Mouse (Mus musculus) MEL (cell line): ENCODE measurements around the gene AC141477.1.

Experiments used
- CHD1 ChIP-seq: IDR thresholded peaks from 2 replicates; pipeline ENCODE4 v1.6.1; 2012; ENCODE audit warnings: low read depth, mild to moderate bottlenecking, inconsistent platforms, low read length, improper control_type of control experiment
- GATA1 ChIP-seq: IDR thresholded peaks from 2 replicates; pipeline ENCODE4 v1.6.1; 2011; ENCODE audit warnings: low read depth, low read length, improper control_type of control experiment
- KAT2A ChIP-seq: conservative IDR thresholded peaks from 2 replicates; pipeline ENCODE4 v1.6.1; 2012; ENCODE audit warnings: low read depth, low read length, improper control_type of control experiment, inconsistent platforms
- POLR2A ChIP-seq, 2 experiments: IDR thresholded peaks; 2 replicates each; pipeline ENCODE4 v1.6.1; 2011 to 2012; ENCODE audit warnings: low read length in 2 of 2, mild to moderate bottlenecking in 2 of 2, control low read depth in 1 of 2, improper control_type of control experiment in 1 of 2, low read depth in 1 of 2, moderate library complexity in 1 of 2; ENCODE audit not compliant: control insufficient read depth in 1 of 2, insufficient read depth in 1 of 2, poor library complexity in 1 of 2
- RCOR1 ChIP-seq: IDR thresholded peaks from 2 replicates; pipeline ENCODE4 v1.6.1; 2012; ENCODE audit warnings: low read depth, mild to moderate bottlenecking, inconsistent platforms, low read length, improper control_type of control experiment
- TAL1 ChIP-seq: IDR thresholded peaks from 2 replicates; pipeline ENCODE4 v1.6.1; 2012; ENCODE audit warnings: mild to moderate bottlenecking, inconsistent platforms, low read length, moderate library complexity, mixed read lengths
- USF1 ChIP-seq: IDR thresholded peaks from 2 replicates; pipeline ENCODE4 v1.6.1; 2014; ENCODE audit warnings: low read depth, mild to moderate bottlenecking, inconsistent platforms, low read length, improper control_type of control experiment, moderate library complexity

DNA sequence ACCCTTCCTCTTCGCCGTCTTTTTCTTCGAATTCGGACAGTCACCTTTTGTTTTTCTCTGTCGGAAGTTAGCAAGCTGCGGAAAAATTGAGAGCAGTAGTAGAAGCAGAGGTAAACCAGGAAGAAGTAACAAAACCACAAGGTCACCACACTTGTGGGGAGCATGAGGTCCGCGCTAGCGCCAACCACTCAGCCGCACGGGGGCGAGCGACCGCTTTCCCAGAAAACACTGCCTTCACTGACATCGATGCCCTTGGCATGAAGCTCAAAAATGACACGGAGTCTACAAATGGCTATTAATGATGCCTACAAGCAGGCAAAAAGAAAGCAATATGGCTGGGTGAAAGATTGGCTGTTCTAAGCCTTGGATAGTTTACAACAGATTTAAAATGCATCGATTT is at the start of gene AC141477.1:
- TF ChIP-seq USF1 (no peak), TAL1 (no peak), KAT2A (no peak), RCOR1 (no peak), POLR2A (IDR thresholded peaks at IDR 0.05; ENCODE audit: control insufficient read depth in 1 of 2, insufficient read depth in 1 of 2, low read depth in 1 of 2, low read length in 2 of 2, poor library complexity in 1 of 2) (no peak), GATA1 (no peak), CHD1 (no peak)
